Mouse (Mus musculus) heart, adult 2 months (tissue): Measurements from ENCODE around the gene Cmtm2b. TPM values are rescaled to one million over a fixed set of nuclear protein-coding genes. Genes with fewer than 3 reads are reported as not detected.

Source experiments
- DNase-seq, 2 experiments: peaks; one replicate each; pipeline ENCODE4 v3.0.0; 2021
- H3K27ac ChIP-seq: fragments of 200-600 bp; 2 replicates; pipeline ENCODE4 v1.8.1; 2022
- H3K27me3 ChIP-seq: fragments of 200-500 bp; 2 replicates; pipeline ENCODE4 v1.6.1; 2012; ENCODE audit warnings: mild to moderate bottlenecking, low read length, inconsistent platforms, mixed read lengths; ENCODE audit not compliant: control insufficient read depth, insufficient read depth
- H3K36me3 ChIP-seq: fragments of 200-500 bp; 2 replicates; pipeline ENCODE4 v1.6.1; 2012; ENCODE audit warnings: low read length, inconsistent platforms; ENCODE audit not compliant: control insufficient read depth, insufficient read depth
- H3K4me1 ChIP-seq: fragments of 200-500 bp; 2 replicates; pipeline ENCODE4 v1.6.1; 2011; ENCODE audit warnings: low read length; ENCODE audit not compliant: control insufficient read depth, insufficient read depth
- H3K4me3 ChIP-seq: fragments of 200-600 bp; 2 replicates; pipeline ENCODE4 v1.8.1; 2022
- H3K79me2 ChIP-seq: fragments of 200-500 bp; replicated peaks from 2 replicates; pipeline ENCODE4 v1.6.1; 2012; ENCODE audit warnings: mild to moderate bottlenecking, inconsistent platforms, low read length, moderate library complexity, mixed read lengths; ENCODE audit not compliant: control insufficient read depth, insufficient read depth
- H3K9ac ChIP-seq: fragments of 200-500 bp; 2 replicates; pipeline ENCODE4 v1.6.1; 2012; ENCODE audit warnings: low read depth, mild to moderate bottlenecking, control low read depth, inconsistent platforms, low read length, mixed read lengths
- CTCF ChIP-seq: fragments of 200-600 bp; IDR thresholded peaks from 2 replicates; pipeline ENCODE4 v1.8.1; 2022; ENCODE audit warnings: antibody characterized with exemption, mild to moderate bottlenecking, moderate library complexity
- EP300 ChIP-seq: fragments of 200-500 bp; IDR thresholded peaks from 2 replicates; pipeline ENCODE4 v1.6.1; 2011; ENCODE audit warnings: low read depth, low read length, control low read depth; ENCODE audit not compliant: insufficient read depth
- POLR2A ChIP-seq: fragments of 200-500 bp; IDR thresholded peaks from 2 replicates; pipeline ENCODE4 v1.6.1; 2011; ENCODE audit warnings: mild to moderate bottlenecking, low read depth, low read length, control low read depth; ENCODE audit not compliant: insufficient read depth
- WGBS: fragments of 180-500 bp; shearing (Covaris S2); methylation state at CpG from one replicate; pipeline ENCODE4 v1.1.7; 2018; 5-methylcytosine and 5-hydroxymethylcytosine counted together
- intact Hi-C: fragments of 180-260 bp; cut with DNase I; formaldehyde crosslinking; loops from one replicate; pipeline ENCODE4 v1.15.1; 2025
- polyA plus RNA-seq: library from polyadenylated mRNA; depleted of rRNA; stranded (reverse); fragments of >200 nt; gene quantifications from 2 replicates; pipeline ENCODE4 v1.2.3, GENCODE M21; 2012
- total RNA-seq, 2 experiments: library from RNA; stranded (reverse); gene quantifications; 2 replicates each; pipeline ENCODE4 v1.2.3; 2021

Cmtm2b gene
- total and polyA plus RNA-seq, 3 experiments, result 0.12 TPM; not detected in 2

GRCm38 (mm10) chr8:104350047-104350446 is 28.0 kb downstream of the Cmtm2b start:
- Histone ChIP-seq H3K4me1 (no peaks in the 10 kb centered on the region), H3K4me3 (no peak overlapping the region), H3K27ac (no peak overlapping the region), H3K36me3 (no peaks in the 10 kb centered on the region), H3K27me3 (no peaks in the 10 kb centered on the region), H3K79me2 (no peaks in the 10 kb centered on the region), H3K9ac (no peak overlapping the region)
- TF ChIP-seq EP300, result no peak
- no peak for TF ChIP-seq POLR2A
- no peak for TF ChIP-seq CTCF
- 59% methylated on average over 13 of the region's 13 CpGs for WGBS
- DNase-seq, result no peak
- intact Hi-C loops, result no loop called here

- H3K27ac ChIP-seq, result no peak overlapping the region
- no peak overlapping the region for H3K4me3 ChIP-seq
Measured at GRCm38 (mm10) chr8:104353186-104353585, 31.2 kb downstream of the Cmtm2b start.

GRCm38 (mm10) chr8:104354504-104354903 is 32.5 kb downstream of the Cmtm2b start:
- DNase-seq, result no peak
- no peak for TF ChIP-seq POLR2A
- no peak overlapping the region for H3K27ac ChIP-seq
- H3K4me3 ChIP-seq, result no peak overlapping the region
- H3K79me2 ChIP-seq, result no peaks in the 10 kb centered on the region; the same call in 1 of the 2 replicates
- WGBS, result 75% methylated on average over 10 of the region's 10 CpGs
- no peak overlapping the region for H3K9ac ChIP-seq
- intact Hi-C loops, result no loop called here
- no peaks in the 10 kb centered on the region for H3K36me3 ChIP-seq
- H3K4me1 ChIP-seq, result no peaks in the 10 kb centered on the region
- H3K27me3 ChIP-seq, result no peaks in the 10 kb centered on the region

More at GRCm38 (mm10) chr8:104353186-104353585, 31.2 kb downstream of the Cmtm2b start:
- H3K9ac ChIP-seq, result no peak overlapping the region
- H3K4me1 ChIP-seq, result no peaks in the 10 kb centered on the region
- H3K27me3 ChIP-seq, result no peaks in the 10 kb centered on the region
- no peak for DNase-seq
- TF ChIP-seq POLR2A, result no peak
- TF ChIP-seq CTCF, result peak; percentile 33
- WGBS, result 55% methylated on average over 5 of the region's 5 CpGs
- intact Hi-C loops, result no loop called here
- H3K79me2 ChIP-seq, result no peaks in the 10 kb centered on the region
- no peaks in the 10 kb centered on the region for H3K36me3 ChIP-seq

GRCm38 (mm10) chr8:104358637-104359036 is 36.6 kb downstream of the Cmtm2b start:
- Histone ChIP-seq H3K4me1 (peaks cover 3% of the 10 kb centered on the region; the same call in 1 of the 2 replicates), H3K4me3 (no peak overlapping the region), H3K9ac (no peak overlapping the region), H3K27me3 (no peaks in the 10 kb centered on the region), H3K36me3 (no peaks in the 10 kb centered on the region), H3K27ac (no peak overlapping the region), H3K79me2 (no peaks in the 10 kb centered on the region; the same call in 1 of the 2 replicates)
- TF ChIP-seq EP300 (no peak), CTCF (no peak), POLR2A (no peak)
- 77% methylated on average over 3 of the region's 3 CpGs for whole genome bisulfite sequencing
- intact Hi-C loops, result no loop called here
- DNase-seq, result no peak

- WGBS, result 70% methylated on average over 15 of the region's 15 CpGs
- peak overlapping the region; percentile 33; the same call in 1 of the 2 replicates for H3K27ac ChIP-seq
- no peaks in the 10 kb centered on the region for H3K27me3 ChIP-seq
- H3K4me3 ChIP-seq, result no peak overlapping the region
- no peaks in the 10 kb centered on the region; the same call in 1 of the 2 replicates for H3K79me2 ChIP-seq
- intact Hi-C loops, result no loop called here
- no peak overlapping the region for H3K9ac ChIP-seq
- peaks cover 3% of the 10 kb centered on the region; the same call in 1 of the 2 replicates for H3K4me1 ChIP-seq
- no peak for DNase-seq
- no peaks in the 10 kb centered on the region for H3K36me3 ChIP-seq
- TF ChIP-seq EP300 (no peak), POLR2A (no peak), CTCF (no peak)
Measured at GRCm38 (mm10) chr8:104359778-104360456, 37.9 kb downstream of the Cmtm2b start.

GRCm38 (mm10) chr8:104365695-104366094 is 43.7 kb downstream of the Cmtm2b start:
- no peak for DNase-seq
- Histone ChIP-seq H3K4me1 (peaks cover 6% of the 10 kb centered on the region), H3K27me3 (no peaks in the 10 kb centered on the region), H3K27ac (no peak overlapping the region), H3K79me2 (no peaks in the 10 kb centered on the region), H3K4me3 (no peak overlapping the region), H3K36me3 (no peaks in the 10 kb centered on the region), H3K9ac (no peak overlapping the region)
- TF ChIP-seq EP300 (no peak), POLR2A (no peak), CTCF (no peak)
- 88% methylated on average over 9 of the region's 9 CpGs for WGBS
- intact Hi-C loops, result no loop called here
